Mouse (Mus musculus): ENCODE data around the gene Rnf150. TPM values are rescaled to one million over a fixed set of nuclear protein-coding genes. Genes with fewer than 3 reads are reported as not detected.

Gene Rnf150
- polyA plus RNA-seq, 1 experiment from 2014 or later: 1.2 TPM

- Histone ChIP-seq H3K27ac (0 out of 2 replicates have a peak overlapping the region, but pooled peaks have one; percentile 10), H3K9ac (no peak overlapping the region), H3K4me1 (replicated peaks) (no peaks in the 10 kb centered on the region), H3K36me3 (no peaks in the 10 kb centered on the region), H3K27me3 (replicated peaks) (no peaks in the 10 kb centered on the region), H3K9me3 (no peaks in the 10 kb centered on the region), H3K4me3 (replicated peaks) (no peak overlapping the region), H3K4me2 (replicated peaks) (no peak overlapping the region)
- 47% methylated on average over 6 of the region's 6 CpGs for WGBS
- 0 out of 2 replicates have a peak, but pooled peaks have one; percentile 8 for ATAC-seq
Measured at GRCm38 (mm10) chr8:83048527-83048926, 185.4 kb downstream of the Rnf150 start.

GRCm38 (mm10) chr8:83049171-83049601 is 186.0 kb downstream of the Rnf150 start:
- Histone ChIP-seq H3K36me3 (no peaks in the 10 kb centered on the region), H3K27me3 (replicated peaks) (no peaks in the 10 kb centered on the region), H3K9me3 (no peaks in the 10 kb centered on the region), H3K4me2 (replicated peaks) (no peak overlapping the region), H3K27ac (peak overlapping the region; percentile 10; the same call in 1 of the 2 replicates), H3K4me1 (replicated peaks) (no peaks in the 10 kb centered on the region), H3K9ac (no peak overlapping the region), H3K4me3 (replicated peaks) (no peak overlapping the region)
- 38% methylated on average over 7 of the region's 7 CpGs for WGBS
- peak; percentile 73 for ATAC-seq

GRCm38 (mm10) chr8:83049616-83050015 is 186.5 kb downstream of the Rnf150 start:
- Histone ChIP-seq H3K36me3 (no peaks in the 10 kb centered on the region), H3K27me3 (replicated peaks) (no peaks in the 10 kb centered on the region), H3K9ac (no peak overlapping the region), H3K4me1 (replicated peaks) (no peaks in the 10 kb centered on the region), H3K27ac (no peak overlapping the region), H3K4me2 (replicated peaks) (no peak overlapping the region), H3K4me3 (replicated peaks) (no peak overlapping the region), H3K9me3 (no peaks in the 10 kb centered on the region)
- ATAC-seq: peak; percentile 55
- 59% methylated on average over 1 of the region's 1 CpGs for WGBS

GRCm38 (mm10) chr8:83052896-83053295 is 189.7 kb downstream of the Rnf150 start:
- Histone ChIP-seq H3K9ac (no peak overlapping the region), H3K27ac (no peak overlapping the region), H3K36me3 (no peaks in the 10 kb centered on the region), H3K9me3 (no peaks in the 10 kb centered on the region), H3K4me2 (replicated peaks) (no peak overlapping the region), H3K4me1 (replicated peaks) (no peaks in the 10 kb centered on the region), H3K4me3 (replicated peaks) (no peak overlapping the region), H3K27me3 (replicated peaks) (no peaks in the 10 kb centered on the region)
- no peak for ATAC-seq
- WGBS: 88% methylated on average over 4 of the region's 4 CpGs

GRCm38 (mm10) chr8:83054801-83055200 is 191.6 kb downstream of the Rnf150 start:
- ATAC-seq: no peak
- H3K9ac ChIP-seq: no peak overlapping the region

GRCm38 (mm10) chr8:83058951-83059350 is 195.8 kb downstream of the Rnf150 start:
- no peak for ATAC-seq
- H3K27ac ChIP-seq: no peak overlapping the region
- no peak overlapping the region for H3K4me2 ChIP-seq (replicated peaks)
- H3K27me3 ChIP-seq (replicated peaks): no peaks in the 10 kb centered on the region
- WGBS: 56% methylated on average over 8 of the region's 8 CpGs
- H3K9me3 ChIP-seq: no peaks in the 10 kb centered on the region
- no peak overlapping the region for H3K4me3 ChIP-seq (replicated peaks)
- no peak overlapping the region for H3K9ac ChIP-seq
- 0 out of 2 replicates have a peak, but pooled peaks cover 3% of the 10 kb centered on the region for H3K4me1 ChIP-seq (replicated peaks)
- no peaks in the 10 kb centered on the region for H3K36me3 ChIP-seq

More at GRCm38 (mm10) chr8:83054801-83055200, 191.6 kb downstream of the Rnf150 start:
- H3K4me2 ChIP-seq (replicated peaks): no peak overlapping the region
- H3K27me3 ChIP-seq (replicated peaks): no peaks in the 10 kb centered on the region
- H3K4me3 ChIP-seq (replicated peaks): no peak overlapping the region
- no peaks in the 10 kb centered on the region for H3K36me3 ChIP-seq
- 0 out of 2 replicates have a peak, but pooled peaks cover 3% of the 10 kb centered on the region for H3K4me1 ChIP-seq (replicated peaks)
- WGBS: 84% methylated on average over 3 of the region's 3 CpGs
- H3K27ac ChIP-seq: no peak overlapping the region
- H3K9me3 ChIP-seq: no peaks in the 10 kb centered on the region

- H3K4me3 ChIP-seq (replicated peaks): no peak overlapping the region
- H3K36me3 ChIP-seq: no peaks in the 10 kb centered on the region
- no peak overlapping the region for H3K27ac ChIP-seq
- no peak overlapping the region for H3K4me2 ChIP-seq (replicated peaks)
- H3K9ac ChIP-seq: no peak overlapping the region
- 0 out of 2 replicates have a peak, but pooled peaks cover 3% of the 10 kb centered on the region for H3K4me1 ChIP-seq (replicated peaks)
- H3K9me3 ChIP-seq: no peaks in the 10 kb centered on the region
- ATAC-seq: no peak
- H3K27me3 ChIP-seq (replicated peaks): no peaks in the 10 kb centered on the region
- 93% methylated on average over 2 of the region's 2 CpGs for WGBS
Measured at GRCm38 (mm10) chr8:83060076-83060475, 196.9 kb downstream of the Rnf150 start.

- H3K4me2 ChIP-seq (replicated peaks): no peak overlapping the region
- 0 out of 2 replicates have a peak, but pooled peaks cover 3% of the 10 kb centered on the region for H3K4me1 ChIP-seq (replicated peaks)
- H3K9ac ChIP-seq: no peak overlapping the region
- H3K27ac ChIP-seq: no peak overlapping the region
- H3K36me3 ChIP-seq: no peaks in the 10 kb centered on the region
- no peaks in the 10 kb centered on the region for H3K9me3 ChIP-seq
- ATAC-seq: no peak
- no peaks in the 10 kb centered on the region for H3K27me3 ChIP-seq (replicated peaks)
- 90% methylated on average over 5 of the region's 5 CpGs for WGBS
- no peak overlapping the region for H3K4me3 ChIP-seq (replicated peaks)
Measured at GRCm38 (mm10) chr8:83061257-83061656, 198.1 kb downstream of the Rnf150 start.

- Histone ChIP-seq H3K4me1 (replicated peaks) (0 out of 2 replicates have a peak, but pooled peaks cover 3% of the 10 kb centered on the region), H3K4me2 (replicated peaks) (no peak overlapping the region), H3K4me3 (replicated peaks) (no peak overlapping the region), H3K27ac (no peak overlapping the region), H3K9ac (no peak overlapping the region), H3K27me3 (replicated peaks) (no peaks in the 10 kb centered on the region), H3K36me3 (no peaks in the 10 kb centered on the region), H3K9me3 (no peaks in the 10 kb centered on the region)
- WGBS: 81% methylated on average over 3 of the region's 3 CpGs
- no peak for ATAC-seq
Measured at GRCm38 (mm10) chr8:83061873-83062272, 198.7 kb downstream of the Rnf150 start.

GRCm38 (mm10) chr8:83062276-83062675 is 199.1 kb downstream of the Rnf150 start:
- Histone ChIP-seq H3K4me3 (replicated peaks) (no peak overlapping the region), H3K4me2 (replicated peaks) (no peak overlapping the region), H3K27ac (no peak overlapping the region), H3K9me3 (no peaks in the 10 kb centered on the region), H3K9ac (no peak overlapping the region), H3K27me3 (replicated peaks) (no peaks in the 10 kb centered on the region), H3K36me3 (no peaks in the 10 kb centered on the region), H3K4me1 (replicated peaks) (0 out of 2 replicates have a peak, but pooled peaks cover 3% of the 10 kb centered on the region)
- ATAC-seq: no peak
- 89% methylated on average over 5 of the region's 5 CpGs for WGBS

GRCm38 (mm10) chr8:83064096-83064495 is 200.9 kb downstream of the Rnf150 start:
- ATAC-seq: no peak
- 86% methylated on average over 6 of the region's 6 CpGs for WGBS
- Histone ChIP-seq H3K27me3 (replicated peaks) (no peaks in the 10 kb centered on the region), H3K27ac (no peak overlapping the region), H3K4me3 (replicated peaks) (no peak overlapping the region), H3K36me3 (no peaks in the 10 kb centered on the region), H3K9me3 (no peaks in the 10 kb centered on the region), H3K4me2 (replicated peaks) (no peak overlapping the region), H3K9ac (no peak overlapping the region), H3K4me1 (replicated peaks) (no peaks in the 10 kb centered on the region)

- ATAC-seq: no peak
- no peak overlapping the region for H3K4me2 ChIP-seq (replicated peaks)
- WGBS: 80% methylated on average over 6 of the region's 6 CpGs
Measured at GRCm38 (mm10) chr8:83066076-83066475, 202.9 kb downstream of the Rnf150 start.

GRCm38 (mm10) chr8:83066846-83067245 is 203.7 kb downstream of the Rnf150 start:
- WGBS: 72% methylated on average over 3 of the region's 3 CpGs
- H3K27ac ChIP-seq: no peak overlapping the region

More at GRCm38 (mm10) chr8:83066076-83066475, 202.9 kb downstream of the Rnf150 start:
- Histone ChIP-seq H3K36me3 (no peaks in the 10 kb centered on the region), H3K27me3 (replicated peaks) (no peaks in the 10 kb centered on the region), H3K4me3 (replicated peaks) (no peak overlapping the region), H3K9ac (no peak overlapping the region), H3K4me1 (replicated peaks) (no peaks in the 10 kb centered on the region), H3K9me3 (no peaks in the 10 kb centered on the region), H3K27ac (no peak overlapping the region)

More at GRCm38 (mm10) chr8:83066846-83067245, 203.7 kb downstream of the Rnf150 start:
- Histone ChIP-seq H3K4me2 (replicated peaks) (no peak overlapping the region), H3K4me3 (replicated peaks) (no peak overlapping the region), H3K27me3 (replicated peaks) (no peaks in the 10 kb centered on the region), H3K9me3 (no peaks in the 10 kb centered on the region), H3K9ac (no peak overlapping the region), H3K36me3 (no peaks in the 10 kb centered on the region), H3K4me1 (replicated peaks) (no peaks in the 10 kb centered on the region)
- ATAC-seq: no peak

All from intestine, embryonic 15.5 days (tissue).